ENCODE assay signal across 28 mouse cellular contexts in the genomic region with DNA sequence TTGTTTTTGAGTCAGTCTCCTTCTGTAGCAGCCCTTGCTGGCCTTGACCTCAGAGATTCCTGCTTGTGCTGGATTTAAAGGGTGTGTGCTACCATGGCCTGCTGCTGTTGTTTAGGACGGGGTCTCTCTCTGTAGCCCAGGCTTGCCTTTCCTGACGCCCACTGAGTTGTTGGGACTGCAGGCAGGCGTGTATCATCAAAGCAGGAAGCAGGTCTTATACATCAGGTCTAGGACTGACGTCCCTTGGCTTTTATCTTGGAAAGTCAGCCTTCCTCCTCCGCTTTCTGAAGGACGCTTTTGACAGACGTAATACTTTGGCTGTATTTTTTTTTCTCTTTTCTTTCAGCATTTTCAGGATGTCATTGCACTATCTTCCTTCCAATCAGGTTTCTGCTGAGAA. TPM values are rescaled to one million over a fixed set of nuclear protein-coding genes. Genes with fewer than 3 reads are reported as not detected.
A peak's percentile ranks its signal among the peaks of the same experiment; 100 is the strongest.
DNase-seq lines count a peak whose midpoint lies in the region; ATAC-seq and TF ChIP-seq lines count a peak whose summit lies in the region.
"Had no signal": no experiment of that assay in that cellular context is flagged by ENCODE, and none has a peak within 500 bp of the region (broad histone marks: within the 10 kb centered on the region; RNA-seq: fewer than 3 reads in every experiment).

No protein-coding gene starts in this region.

- peaks cover 27% of the 10 kb centered on the region for H3K36me3 ChIP-seq in lung, embryonic 14.5 days (ENCODE audit: insufficient read depth)
- peaks cover 23% of the 10 kb centered on the region for H3K36me3 ChIP-seq in liver, embryonic 13.5 days
- peaks cover 27% of the 10 kb centered on the region for H3K36me3 ChIP-seq in midbrain, embryonic 13.5 days

- intact Hi-C loops in heart, postnatal 36 days (cut with DNase I), result no loop called here
- intact Hi-C loops in left cerebral cortex, adult 2 months (cut with DNase I), result no loop called here

- no peak overlapping the region for H3K27ac ChIP-seq in lung, embryonic 14.5 days (ENCODE audit: low read depth)
- H3K27ac ChIP-seq in liver, embryonic 13.5 days, result no peak overlapping the region
- H3K27ac ChIP-seq in left cerebral cortex, adult 2 months, result no peak overlapping the region
- no peak overlapping the region for H3K27ac ChIP-seq in midbrain, embryonic 13.5 days
- H3K27ac ChIP-seq: embryonic facial prominence, embryonic 15.5 days; forebrain, embryonic 10.5 days; heart, embryonic 13.5 days; hindbrain, embryonic 12.5 days had no signal

- no peaks in the 10 kb centered on the region for H3K9me3 ChIP-seq in lung, embryonic 14.5 days (ENCODE audit: low read depth, low read length)
- no peaks in the 10 kb centered on the region for H3K9me3 ChIP-seq in liver, embryonic 13.5 days (replicated peaks)
- H3K9me3 ChIP-seq in midbrain, embryonic 13.5 days, result no peaks in the 10 kb centered on the region
- H3K9me3 ChIP-seq: embryonic facial prominence, embryonic 15.5 days; forebrain, embryonic 10.5 days; G1E; heart, embryonic 13.5 days; hindbrain, embryonic 12.5 days had no signal

- no peaks in the 10 kb centered on the region for H3K27me3 ChIP-seq in lung, embryonic 14.5 days (ENCODE audit: insufficient read depth, low read length)
- no peaks in the 10 kb centered on the region for H3K27me3 ChIP-seq in liver, embryonic 13.5 days
- H3K27me3 ChIP-seq in midbrain, embryonic 13.5 days, result no peaks in the 10 kb centered on the region
- H3K27me3 ChIP-seq: embryonic facial prominence, embryonic 15.5 days; heart, embryonic 13.5 days; hindbrain, embryonic 12.5 days; Patski had no signal

- H3K4me2 ChIP-seq in lung, embryonic 14.5 days, result no peak overlapping the region
- H3K4me2 ChIP-seq in liver, embryonic 13.5 days, result no peak overlapping the region
- no peak overlapping the region for H3K4me2 ChIP-seq in midbrain, embryonic 13.5 days (replicated peaks)
- H3K4me2 ChIP-seq: embryonic facial prominence, embryonic 15.5 days; heart, embryonic 13.5 days; hindbrain, embryonic 12.5 days had no signal

- peak; percentile 21 for DNase-seq in lung, embryonic 14.5 days
- DNase-seq in lung, postnatal 14 days, result no peak
- DNase-seq in ES-CJ7 (ENCODE audit: low read depth, low spot score) (peak; percentile 17), R1 (ENCODE audit: low read depth, low spot score) (peak; percentile 56)
- no peak for DNase-seq in liver, embryonic 13.5 days
- no peak for DNase-seq in heart, postnatal 36 days
- no peak for DNase-seq in left cerebral cortex, adult 2 months (ENCODE audit: extremely low spot score in 1 of 2, low spot score in 2 of 2)
- DNase-seq: adrenal gland, postnatal 10 days; cerebellum, adult 18-20 months; cerebellum, adult 9-11 months; embryo, embryonic 11 days; gastrocnemius, postnatal 36 days; heart, adult 11 months; heart, postnatal 4 days had no signal

- 54% methylated on average over 7 of the region's 7 CpGs for WGBS in lung, embryonic 14.5 days
- 29% methylated on average over 7 of the region's 7 CpGs for whole genome bisulfite sequencing in liver, embryonic 13.5 days (ENCODE audit: insufficient replicate concordance)
- WGBS in midbrain, embryonic 13.5 days, result 79% methylated on average over 7 of the region's 7 CpGs

- no peak overlapping the region for H3K9ac ChIP-seq in lung, embryonic 14.5 days
- no peak overlapping the region for H3K9ac ChIP-seq in liver, embryonic 13.5 days
- no peak overlapping the region for H3K9ac ChIP-seq in midbrain, embryonic 13.5 days (replicated peaks)
- H3K9ac ChIP-seq: embryonic facial prominence, embryonic 15.5 days; heart, embryonic 13.5 days; hindbrain, embryonic 12.5 days had no signal

- no peaks in the 10 kb centered on the region for H3K4me1 ChIP-seq in lung, embryonic 14.5 days (ENCODE audit: insufficient read depth)
- 0 out of 2 replicates have a peak, but pooled peaks cover 5% of the 10 kb centered on the region for H3K4me1 ChIP-seq in liver, embryonic 13.5 days (replicated peaks)
- peaks cover 4% of the 10 kb centered on the region; the same call in 1 of the 2 replicates for H3K4me1 ChIP-seq in midbrain, embryonic 13.5 days (replicated peaks)
- H3K4me1 ChIP-seq: embryonic facial prominence, embryonic 15.5 days; heart, embryonic 13.5 days; hindbrain, embryonic 12.5 days had no signal

- no peak for TF ChIP-seq CTCF in lung, embryonic 14.5 days (IDR thresholded peaks at IDR 0.05; ENCODE audit: low read depth)
- no peak for TF ChIP-seq CTCF in left cerebral cortex, adult 2 months (IDR thresholded peaks at IDR 0.05)

- H3K4me3 ChIP-seq in lung, embryonic 14.5 days (ENCODE audit: low read depth, low read length), result no peak overlapping the region
- no peak overlapping the region for H3K4me3 ChIP-seq in liver, embryonic 13.5 days (replicated peaks)
- H3K4me3 ChIP-seq in left cerebral cortex, adult 2 months, result no peak overlapping the region
- H3K4me3 ChIP-seq in midbrain, embryonic 13.5 days (replicated peaks), result no peak overlapping the region
- H3K4me3 ChIP-seq: embryonic facial prominence, embryonic 15.5 days; erythroblast, embryonic 14.5 days; forebrain, embryonic 10.5 days; heart, embryonic 13.5 days; hindbrain, embryonic 12.5 days had no signal

- ATAC-seq in lung, embryonic 14.5 days (ENCODE audit: insufficient read depth), result no peak
- ATAC-seq in liver, embryonic 13.5 days (ENCODE audit: low read depth), result peak; percentile 53; the same call in 1 of the 2 replicates
- no peak for ATAC-seq in midbrain, embryonic 13.5 days
- ATAC-seq: forebrain, embryonic 14.5 days; hindbrain, embryonic 16.5 days; inflammation-experienced regulatory T-cells, adult 6 months; Patski had no signal

RNA-seq across cellular contexts. Expression of a gene that starts 8.1 kb away (rescaled TPM):
- 6.8 and 7.7 TPM in 2 replicates for polyA plus RNA-seq in lung, embryonic 14.5 days (2014; fragmentation: Nextera tagmentation; extraction: Ambion mirVana)
- polyA plus RNA-seq in liver, embryonic 13.5 days (2015; fragmentation: Nextera tagmentation; extraction: Ambion mirVana), result 2.8 and 2.9 TPM in 2 replicates
- total RNA-seq in heart, postnatal 36 days (2021), result 10 to 100 TPM; 20.0 to 21.5 TPM
- 1 to 10 TPM; 7.5 to 7.8 TPM for total RNA-seq in left cerebral cortex, adult 2 months (2021)
- 9.9 and 10.3 TPM in 2 replicates for polyA plus RNA-seq in midbrain, embryonic 13.5 days (2015; fragmentation: Nextera tagmentation; extraction: Ambion mirVana)

RNA-seq across cellular contexts. Expression of a gene that starts 23.9 kb away (rescaled TPM):
- 0.57 and 0.79 TPM in 2 replicates for polyA plus RNA-seq in lung, embryonic 14.5 days (2014; fragmentation: Nextera tagmentation; extraction: Ambion mirVana)
- polyA plus RNA-seq in liver, embryonic 13.5 days (2015; fragmentation: Nextera tagmentation; extraction: Ambion mirVana), result 329 and 341 TPM in 2 replicates
- total RNA-seq in heart, postnatal 36 days (2021), result under 1 TPM in 1 of 2 experiments, not detected in 1; 0.11 TPM
- total RNA-seq in left cerebral cortex, adult 2 months (2021), result under 1 TPM; 0.40 to 0.54 TPM
- polyA plus RNA-seq in midbrain, embryonic 13.5 days (2015; fragmentation: Nextera tagmentation; extraction: Ambion mirVana), result 1.5 and 1.7 TPM in 2 replicates
- total RNA-seq: gastrocnemius, adult 8-10 months; gastrocnemius, postnatal 36 days had no signal
- polyA plus RNA-seq: Patski had no signal

RNA-seq across cellular contexts. Expression of a gene that starts 29.2 kb away (rescaled TPM):
- 134 TPM in 2 replicates for polyA plus RNA-seq in lung, embryonic 14.5 days (2014; fragmentation: Nextera tagmentation; extraction: Ambion mirVana)
- 121 and 130 TPM in 2 replicates for polyA plus RNA-seq in liver, embryonic 13.5 days (2015; fragmentation: Nextera tagmentation; extraction: Ambion mirVana)
- 10 to 100 TPM; 19.0 to 19.6 TPM for total RNA-seq in heart, postnatal 36 days (2021)
- 10 to 100 TPM; 15.1 to 17.2 TPM for total RNA-seq in left cerebral cortex, adult 2 months (2021)
- polyA plus RNA-seq in midbrain, embryonic 13.5 days (2015; fragmentation: Nextera tagmentation; extraction: Ambion mirVana), result 227 and 237 TPM in 2 replicates

RNA-seq across cellular contexts. Expression of a gene that starts 52.1 kb away (rescaled TPM):
- not detected in 2 replicates for polyA plus RNA-seq in lung, embryonic 14.5 days (2014; fragmentation: Nextera tagmentation; extraction: Ambion mirVana)
- polyA plus RNA-seq in liver, embryonic 13.5 days (2015; fragmentation: Nextera tagmentation; extraction: Ambion mirVana), result not detected in 2 replicates
- not detected for total RNA-seq in heart, postnatal 36 days (2021)
- under 1 TPM; 0.44 to 0.57 TPM for total RNA-seq in left cerebral cortex, adult 2 months (2021)
- polyA plus RNA-seq in midbrain, embryonic 13.5 days (2015; fragmentation: Nextera tagmentation; extraction: Ambion mirVana), result 0.34 and 0.36 TPM in 2 replicates
- total RNA-seq: G1E; gastrocnemius, postnatal 36 days; heart, postnatal 4 days had no signal
- polyA plus RNA-seq: embryonic facial prominence, embryonic 11.5 days; erythroblast, embryonic 14.5 days; forebrain, embryonic 10.5 days; G1E; heart, embryonic 13.5 days; heart, postnatal 0 days; inflammation-experienced regulatory T-cells, adult 6 months; Patski had no signal

RNA-seq across cellular contexts. Expression of a gene that starts 57.4 kb away (rescaled TPM):
- polyA plus RNA-seq in lung, embryonic 14.5 days (2014; fragmentation: Nextera tagmentation; extraction: Ambion mirVana), result 70.7 and 83.1 TPM in 2 replicates
- polyA plus RNA-seq in liver, embryonic 13.5 days (2015; fragmentation: Nextera tagmentation; extraction: Ambion mirVana), result 272 and 303 TPM in 2 replicates
- 10 to 100 TPM in 1 of 2 experiments, 1 to 10 TPM in 1; 9.5 to 12.7 TPM for total RNA-seq in heart, postnatal 36 days (2021)
- total RNA-seq in left cerebral cortex, adult 2 months (2021), result 100 to 1,000 TPM in 1 of 2 experiments, 10 to 100 TPM in 1; 92.2 to 127 TPM
- polyA plus RNA-seq in midbrain, embryonic 13.5 days (2015; fragmentation: Nextera tagmentation; extraction: Ambion mirVana), result 88.6 and 104 TPM in 2 replicates

Comparison
In these comparisons a context has a peak if more than half of its experiments do, and no peak if none do; other contexts are left out.
1. DNase-seq: peak in lung, embryonic 14.5 days (single experiment), ES-CJ7 (single experiment) and R1 (single experiment); none in lung, postnatal 14 days (single experiment), liver, embryonic 13.5 days (single experiment), heart, postnatal 36 days (0 of 2) and left cerebral cortex, adult 2 months (0 of 2).
2. RNA of a gene that starts 23.9 kb away (polyA plus RNA-seq): 329 to 341 TPM in liver, embryonic 13.5 days; 1.5 to 1.7 TPM in midbrain, embryonic 13.5 days and 0.57 to 0.79 TPM in lung, embryonic 14.5 days; every median in the first group is over 100 times any median in the second.